Mouse (Mus musculus): ENCODE data around the gene Smarca5. TPM values are rescaled to one million over a fixed set of nuclear protein-coding genes. Genes with fewer than 3 reads are reported as not detected.

The Smarca5 gene
- polyA plus RNA-seq, 1 experiment: not detected

DNA sequence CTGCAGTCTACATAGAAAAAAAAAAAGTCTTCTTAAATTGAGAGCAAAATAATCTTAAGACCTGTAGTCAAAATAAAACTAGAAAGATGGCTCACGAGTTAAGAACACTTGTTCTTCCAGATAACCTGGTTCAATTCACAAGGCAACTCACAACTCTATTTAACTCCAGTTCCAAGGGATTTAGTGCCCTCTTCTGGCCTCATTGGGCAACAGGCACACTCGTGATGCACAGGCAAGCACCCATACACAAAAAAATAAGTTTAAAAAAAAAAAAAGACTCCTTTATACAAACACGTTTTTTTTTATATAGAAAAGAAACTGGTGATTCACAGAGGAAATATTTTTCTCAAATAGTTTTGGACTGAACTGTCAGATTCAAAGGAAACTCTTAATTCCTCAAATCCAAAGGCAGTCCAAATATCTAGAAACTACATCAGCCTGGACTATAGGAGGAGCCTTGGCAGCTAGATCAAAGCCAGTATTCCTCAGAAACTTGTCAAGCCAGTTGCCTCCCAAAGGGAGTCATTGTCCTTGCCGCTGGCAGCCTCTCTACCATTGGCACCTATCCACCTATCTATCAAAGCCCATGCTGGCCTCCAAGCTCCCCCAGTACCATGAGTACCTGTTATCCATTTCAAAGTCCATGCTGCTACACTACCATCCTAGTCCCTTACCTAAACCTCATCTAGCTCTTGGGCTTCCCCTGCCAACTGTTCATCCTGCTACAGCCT lies 28.5 kb downstream of the Smarca5 start:
- H3K4me3 ChIP-seq (ENCODE audit: insufficient read depth, low read depth, low read length): no peak overlapping the region
- no peaks in the 10 kb centered on the region for H3K4me1 ChIP-seq (ENCODE audit: control insufficient read depth, insufficient read depth, low read length)
- TF ChIP-seq POLR2A (IDR thresholded peaks at IDR 0.05; ENCODE audit: insufficient read depth, low read depth, low read length) (no peak), CTCF (IDR thresholded peaks at IDR 0.05; ENCODE audit: insufficient read depth, low read depth, low read length) (no peak)
- 52% methylated on average over 4 of the region's 4 CpGs for WGBS
- no peak overlapping the region for H3K27ac ChIP-seq (ENCODE audit: insufficient read depth, low read depth, low read length)

GRCm38 (mm10) chr8:80688141-80688540 lies 51.2 kb downstream of the Smarca5 start:
- 51% methylated on average over 4 of the region's 4 CpGs for WGBS
- TF ChIP-seq CTCF (IDR thresholded peaks at IDR 0.05; ENCODE audit: insufficient read depth, low read depth, low read length) (peak; percentile 54), POLR2A (IDR thresholded peaks at IDR 0.05; ENCODE audit: insufficient read depth, low read depth, low read length) (no peak)
- no peak overlapping the region for H3K4me3 ChIP-seq (ENCODE audit: insufficient read depth, low read depth, low read length)
- H3K4me1 ChIP-seq (ENCODE audit: control insufficient read depth, insufficient read depth, low read length): no peaks in the 10 kb centered on the region
- no peak overlapping the region for H3K27ac ChIP-seq (ENCODE audit: insufficient read depth, low read depth, low read length)

DNA sequence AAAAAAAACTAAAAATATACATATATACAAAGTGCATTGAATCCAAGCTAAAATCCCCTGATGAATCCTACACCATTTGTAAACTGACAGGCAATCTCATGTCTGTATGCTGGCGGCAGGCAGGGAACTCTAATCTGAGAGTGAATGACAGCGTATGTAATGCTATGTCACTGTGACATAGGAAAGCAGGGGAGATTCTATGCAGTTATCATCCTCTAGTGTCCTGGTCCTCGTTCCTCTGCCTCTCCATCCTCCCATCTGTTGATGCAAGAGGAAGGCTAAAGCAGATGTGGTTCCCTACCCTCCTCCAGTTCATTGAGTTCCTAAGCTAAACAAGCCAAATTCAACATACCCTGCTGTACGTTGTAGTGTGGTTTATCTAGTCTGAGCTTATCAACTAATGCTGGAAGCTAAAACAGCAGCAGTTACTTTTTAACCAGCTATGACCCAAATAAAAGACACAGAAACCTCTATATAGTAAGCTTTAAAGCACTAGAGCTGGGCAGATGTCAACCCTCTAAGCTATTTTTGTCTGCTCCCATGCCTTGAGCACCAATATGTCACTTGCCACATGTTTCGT lies 55.5 kb downstream of the Smarca5 start:
- WGBS: 85% methylated on average over 5 of the region's 5 CpGs
- H3K4me1 ChIP-seq (ENCODE audit: control insufficient read depth, insufficient read depth, low read length): no peaks in the 10 kb centered on the region
- no peak for TF ChIP-seq POLR2A (IDR thresholded peaks at IDR 0.05; ENCODE audit: insufficient read depth, low read depth, low read length)
- no peak overlapping the region for H3K27ac ChIP-seq (ENCODE audit: insufficient read depth, low read depth, low read length)
- no peak overlapping the region for H3K4me3 ChIP-seq (ENCODE audit: insufficient read depth, low read depth, low read length)

GRCm38 (mm10) chr8:80682594-80682993 lies 56.7 kb downstream of the Smarca5 start:
- 79% methylated on average over 5 of the region's 5 CpGs for WGBS
- no peak for TF ChIP-seq CTCF (IDR thresholded peaks at IDR 0.05; ENCODE audit: insufficient read depth, low read depth, low read length)
- no peak for TF ChIP-seq POLR2A (IDR thresholded peaks at IDR 0.05; ENCODE audit: insufficient read depth, low read depth, low read length)
- H3K4me1 ChIP-seq (ENCODE audit: control insufficient read depth, insufficient read depth, low read length): no peaks in the 10 kb centered on the region
- no peak overlapping the region for H3K4me3 ChIP-seq (ENCODE audit: insufficient read depth, low read depth, low read length)
- H3K27ac ChIP-seq (ENCODE audit: insufficient read depth, low read depth, low read length): no peak overlapping the region

DNA sequence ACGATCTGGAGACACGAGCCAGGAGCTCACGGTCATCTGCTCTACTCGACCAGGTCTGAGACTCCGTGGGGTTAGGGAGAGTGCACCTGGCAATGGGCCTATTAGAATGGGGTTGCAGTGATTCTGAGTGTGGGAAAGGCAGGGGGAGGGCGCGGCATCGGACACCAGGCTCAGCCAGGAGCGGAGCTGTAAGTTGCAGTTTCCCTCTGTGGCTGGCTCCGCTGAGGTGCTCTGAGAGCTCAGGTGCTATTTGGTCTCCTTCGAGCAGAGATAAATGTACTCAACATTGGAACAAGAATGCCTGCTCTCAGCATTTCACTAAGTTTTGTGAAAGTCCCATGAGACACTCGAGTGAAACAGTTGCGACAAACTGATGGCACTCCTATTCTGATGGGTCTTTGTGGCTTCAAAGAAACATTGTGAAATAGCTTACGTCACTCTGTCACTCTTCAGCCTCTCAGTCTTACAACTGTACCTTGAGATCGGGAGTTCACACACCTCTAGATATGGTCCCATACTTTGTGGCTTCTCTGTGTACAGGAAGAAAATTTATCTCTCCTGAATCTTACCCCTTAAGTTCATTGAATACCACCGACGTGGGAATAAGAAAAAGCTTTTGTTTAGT lies 69.9 kb downstream of the Smarca5 start:
- no peak overlapping the region for H3K4me3 ChIP-seq (ENCODE audit: insufficient read depth, low read depth, low read length)

GRCm38 (mm10) chr8:80663476-80663875 lies 75.8 kb downstream of the Smarca5 start:
- TF ChIP-seq CTCF (IDR thresholded peaks at IDR 0.05; ENCODE audit: insufficient read depth, low read depth, low read length) (no peak), POLR2A (IDR thresholded peaks at IDR 0.05; ENCODE audit: insufficient read depth, low read depth, low read length) (no peak)
- Histone ChIP-seq H3K4me1 (ENCODE audit: control insufficient read depth, insufficient read depth, low read length) (no peaks in the 10 kb centered on the region), H3K4me3 (ENCODE audit: insufficient read depth, low read depth, low read length) (no peak overlapping the region), H3K27ac (ENCODE audit: insufficient read depth, low read depth, low read length) (no peak overlapping the region)
- 76% methylated on average over 3 of the region's 3 CpGs for whole genome bisulfite sequencing

More for the DNA sequence above, 69.9 kb downstream of the Smarca5 start:
- Histone ChIP-seq H3K4me1 (ENCODE audit: control insufficient read depth, insufficient read depth, low read length) (no peaks in the 10 kb centered on the region), H3K27ac (ENCODE audit: insufficient read depth, low read depth, low read length) (no peak overlapping the region)
- WGBS: 79% methylated on average over 17 of the region's 17 CpGs
- TF ChIP-seq POLR2A (IDR thresholded peaks at IDR 0.05; ENCODE audit: insufficient read depth, low read depth, low read length) (no peak), CTCF (IDR thresholded peaks at IDR 0.05; ENCODE audit: insufficient read depth, low read depth, low read length) (no peak)

DNA sequence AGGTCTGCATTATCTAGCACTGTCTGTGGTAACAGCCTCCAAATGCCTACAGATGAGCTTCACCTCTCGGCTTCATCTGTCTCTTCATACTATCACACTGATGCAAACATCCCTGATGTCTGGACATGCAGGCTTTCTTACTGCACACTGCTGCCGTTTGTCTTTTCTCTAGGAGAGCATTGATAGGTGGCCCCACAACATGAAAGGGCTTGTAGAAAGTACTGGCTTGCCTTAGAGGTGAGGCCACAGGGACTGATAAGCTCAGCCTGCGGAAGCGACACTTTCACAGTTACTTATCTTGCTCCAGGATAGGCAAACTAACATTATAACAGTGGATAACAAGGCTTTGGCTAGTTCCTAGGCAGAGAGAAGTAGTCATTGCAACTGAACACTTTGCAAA lies 78.2 kb downstream of the Smarca5 start:
- Histone ChIP-seq H3K4me3 (ENCODE audit: insufficient read depth, low read depth, low read length) (no peak overlapping the region), H3K27ac (ENCODE audit: insufficient read depth, low read depth, low read length) (no peak overlapping the region), H3K4me1 (ENCODE audit: control insufficient read depth, insufficient read depth, low read length) (peaks cover 2% of the 10 kb centered on the region; the same call in 1 of the 2 replicates)
- TF ChIP-seq POLR2A (IDR thresholded peaks at IDR 0.05; ENCODE audit: insufficient read depth, low read depth, low read length) (no peak), CTCF (IDR thresholded peaks at IDR 0.05; ENCODE audit: insufficient read depth, low read depth, low read length) (no peak)
- WGBS: 87% methylated on average over 4 of the region's 4 CpGs

GRCm38 (mm10) chr8:80657639-80658038 lies 81.7 kb downstream of the Smarca5 start:
- WGBS: 33% methylated on average over 4 of the region's 4 CpGs
- no peak overlapping the region for H3K27ac ChIP-seq (ENCODE audit: insufficient read depth, low read depth, low read length)
- TF ChIP-seq CTCF (IDR thresholded peaks at IDR 0.05; ENCODE audit: insufficient read depth, low read depth, low read length): no peak
- no peak for TF ChIP-seq POLR2A (IDR thresholded peaks at IDR 0.05; ENCODE audit: insufficient read depth, low read depth, low read length)
- no peak overlapping the region for H3K4me3 ChIP-seq (ENCODE audit: insufficient read depth, low read depth, low read length)
- H3K4me1 ChIP-seq (ENCODE audit: control insufficient read depth, insufficient read depth, low read length): peaks cover 2% of the 10 kb centered on the region; the same call in 1 of the 2 replicates

Other genes starting within 250 kb of the Smarca5 start
- gene Gypa, start 245.7 kb downstream of the Smarca5 start, polyA plus RNA-seq (2012; ENCODE audit: insufficient read depth, insufficient read length, low replicate concordance, missing spikeins): not detected in 2 replicates
- not detected in 2 replicates for gene Frem3, start 128.4 kb downstream of the Smarca5 start, polyA plus RNA-seq (2012; ENCODE audit: insufficient read depth, insufficient read length, low replicate concordance, missing spikeins)
- gene Gab1, start 141.0 kb upstream of the Smarca5 start, polyA plus RNA-seq (2012; ENCODE audit: insufficient read depth, insufficient read length, low replicate concordance, missing spikeins): not detected in 2 replicates